Mouse (Mus musculus) kidney, postnatal 25 days (tissue): ENCODE measurements around the gene Tmem125.
A peak's percentile ranks its signal among the peaks of the same experiment; 100 is the strongest.
"Not testable (repeated sequence)": the region's sequence is repeated elsewhere in the genome, so short reads cannot be mapped to it uniquely, and the experiment has no call there.

Experiments
- DNase-seq, 2 experiments: peaks; one replicate each; pipeline ENCODE4 v3.0.0; 2021; ENCODE audit warnings: mixed read lengths in 2 of 2

Tmem125 gene

GRCm38 (mm10) chr4:118535610-118536009 is 8.2 kb downstream of the Tmem125 start:
- DNase-seq = peak; percentile 54 to 79

- peak; percentile 54 to 90 for DNase-seq
These were observed 10.2 kb downstream of the Tmem125 start for GRCm38 (mm10) chr4:118533605-118534004.

GRCm38 (mm10) chr4:118533156-118533555 is 10.7 kb downstream of the Tmem125 start:
- DNase-seq = peak; percentile 62 to 88

GRCm38 (mm10) chr4:118532663-118533062 is 11.2 kb downstream of the Tmem125 start:
- DNase-seq = peak; percentile 33 to 74

GRCm38 (mm10) chr4:118527720-118528119 is 16.1 kb downstream of the Tmem125 start:
- peak; percentile 73 to 90 for DNase-seq

- DNase-seq = no peak
These were observed 16.5 kb downstream of the Tmem125 start for GRCm38 (mm10) chr4:118527335-118527681.

GRCm38 (mm10) chr4:118526408-118527334 is 17.2 kb downstream of the Tmem125 start, which contains the start of gene 2610528J11Rik:
TSS of gene 2610528J11Rik (plus strand) at chr4:118526999.
- DNase-seq = peak; percentile 92 to 96

- no peak for DNase-seq
These were observed 18.1 kb downstream of the Tmem125 start for GRCm38 (mm10) chr4:118525779-118526178.

GRCm38 (mm10) chr4:118523976-118524375 is 19.9 kb downstream of the Tmem125 start:
- no peak for DNase-seq

GRCm38 (mm10) chr4:118522248-118522647 is 21.6 kb downstream of the Tmem125 start:
- no peak for DNase-seq

- peak in 1 of 2 experiments; percentile 22 for DNase-seq
These were observed 25.6 kb downstream of the Tmem125 start for GRCm38 (mm10) chr4:118518208-118518607.

- DNase-seq = no peak
These were observed 26.2 kb downstream of the Tmem125 start for GRCm38 (mm10) chr4:118517497-118518146.

- DNase-seq = peak; percentile 62 to 78
These were observed 26.9 kb downstream of the Tmem125 start for GRCm38 (mm10) chr4:118516699-118517496.

- peak in 1 of 2 experiments; percentile 36 for DNase-seq
These were observed 34.8 kb downstream of the Tmem125 start for GRCm38 (mm10) chr4:118509050-118509449.

- DNase-seq = not testable (repeated sequence)
These were observed 36.7 kb downstream of the Tmem125 start for GRCm38 (mm10) chr4:118507171-118507570.

- peak in 1 of 2 experiments; percentile 30 for DNase-seq
These were observed 38.3 kb downstream of the Tmem125 start for GRCm38 (mm10) chr4:118505551-118505950.

- DNase-seq = peak; percentile 60 to 82
These were observed 43.1 kb downstream of the Tmem125 start for GRCm38 (mm10) chr4:118500792-118501191.

GRCm38 (mm10) chr4:118500171-118500724 is 43.6 kb downstream of the Tmem125 start:
- DNase-seq = peak; percentile 65 to 82
